Mouse (Mus musculus) midbrain, embryonic 12.5 days (tissue): ENCODE results near the gene Shld1. TPM values are rescaled to one million over a fixed set of nuclear protein-coding genes. Genes with fewer than 3 reads are reported as not detected.

ENCODE experiments used
- ATAC-seq: fragments of 200-750 bp; cut with Nextera tagmentation; 2 replicates; pipeline ENCODE4 v1.8.0; 2017; ENCODE audit warnings: low read depth, moderate TSS enrichment, moderate library complexity; ENCODE audit not compliant: low FRiP score
- H3K27ac ChIP-seq: fragments of 300-500 bp; sonication (generic); replicated peaks from 2 replicates; pipeline ENCODE4 v1.5.1; 2016; ENCODE audit warnings: mild to moderate bottlenecking
- H3K27me3 ChIP-seq: fragments of 300-500 bp; sonication (generic); 2 replicates; pipeline ENCODE4 v1.6.1; 2016; ENCODE audit warnings: mild to moderate bottlenecking
- H3K36me3 ChIP-seq: fragments of 300-500 bp; sonication (generic); 2 replicates; pipeline ENCODE4 v1.6.1; 2016
- H3K4me1 ChIP-seq: fragments of 300-500 bp; sonication (generic); 2 replicates; pipeline ENCODE4 v1.6.1; 2016
- H3K4me2 ChIP-seq: fragments of 300-500 bp; sonication (generic); replicated peaks from 2 replicates; pipeline ENCODE4 v1.6.1; 2016; ENCODE audit warnings: mild to moderate bottlenecking, moderate library complexity
- H3K4me3 ChIP-seq: fragments of 300-500 bp; sonication (generic); 2 replicates; pipeline ENCODE4 v1.5.1; 2016; ENCODE audit warnings: mild to moderate bottlenecking
- H3K9ac ChIP-seq: fragments of 300-500 bp; sonication (generic); replicated peaks from 2 replicates; pipeline ENCODE4 v1.6.1; 2016; ENCODE audit warnings: mild to moderate bottlenecking, moderate library complexity
- H3K9me3 ChIP-seq: fragments of 300-500 bp; sonication (generic); 2 replicates; pipeline ENCODE4 v1.6.1; 2016; ENCODE audit warnings: mild to moderate bottlenecking
- WGBS: fragments of 180-500 bp; shearing (Covaris S2); methylation state at CpG from one replicate; pipeline ENCODE4 v1.1.7; 2016; 5-methylcytosine and 5-hydroxymethylcytosine counted together
- polyA plus RNA-seq: library from polyadenylated mRNA; unstranded; fragments of >200 nt; fragmentation: Nextera tagmentation; extraction: Ambion mirVana; gene quantifications from 2 replicates; pipeline ENCODE4 v1.2.1, GENCODE M21; 2016

Gene Shld1
- polyA plus RNA-seq = 19.2 and 20.6 TPM in 2 replicates

DNA sequence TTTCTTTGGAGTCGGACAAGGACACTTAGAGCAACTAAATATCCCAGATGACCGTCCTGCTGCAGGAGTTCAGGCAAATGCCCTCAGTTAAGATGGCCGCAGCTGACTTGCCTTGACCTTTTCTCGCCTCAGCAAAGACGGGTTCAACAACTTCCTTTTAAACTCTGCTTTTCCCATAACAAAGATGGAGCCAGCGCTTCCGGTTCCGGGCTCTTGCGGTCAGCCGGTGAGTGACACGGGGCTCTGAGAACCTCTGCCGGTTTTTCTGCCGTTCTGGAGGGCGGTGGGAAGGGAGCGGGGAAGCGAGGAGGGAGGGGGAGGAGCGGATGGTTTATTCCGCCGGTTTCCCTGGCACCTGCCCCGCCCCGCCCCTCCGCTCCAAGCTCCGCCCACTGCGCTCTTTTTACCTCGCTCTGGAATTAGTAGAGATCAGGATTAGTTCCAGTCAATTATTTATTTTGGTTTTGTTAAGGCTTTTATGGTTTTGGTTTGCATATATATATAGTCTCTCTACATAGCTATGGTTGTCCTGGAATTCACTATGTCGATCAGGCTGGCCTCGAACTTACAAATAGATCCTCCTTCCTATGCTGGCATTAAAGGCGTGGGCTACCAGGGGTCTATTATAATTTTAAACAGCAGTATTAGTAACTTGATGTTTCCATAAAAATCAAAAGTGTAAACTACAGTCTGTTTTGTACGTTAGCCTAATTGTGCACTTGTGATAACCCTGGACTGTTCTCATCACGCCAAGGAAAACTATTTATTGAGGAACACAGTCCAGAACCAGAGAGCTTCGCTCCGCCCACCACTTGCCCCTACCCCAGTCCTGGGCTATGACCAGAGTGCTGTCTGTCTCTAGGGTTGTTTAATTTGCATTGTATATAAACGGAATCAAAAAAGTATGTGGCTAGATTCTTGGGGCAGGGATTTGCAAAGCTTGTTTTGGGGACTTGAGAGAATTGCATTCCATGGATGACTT lies at the start of gene Shld1:
Gene Shld1 (plus strand): TSS at position 176 of the 982 bp plus-strand sequence.
- peak within 1 kb of the TSS; percentile 67 for H3K27ac ChIP-seq
- H3K4me1 ChIP-seq = peaks cover 11% of the 10 kb centered on the region
- no peaks in the 10 kb centered on the region for H3K36me3 ChIP-seq
- H3K4me3 ChIP-seq = peak within 1 kb of the TSS; percentile 62
- peak; percentile 93 for ATAC-seq
- peak within 1 kb of the TSS; percentile 65 for H3K9ac ChIP-seq
- peak within 1 kb of the TSS; percentile 54 for H3K4me2 ChIP-seq
- H3K27me3 ChIP-seq = no peaks in the 10 kb centered on the region; the same call in 1 of the 2 replicates
- H3K9me3 ChIP-seq = no peaks in the 10 kb centered on the region
- WGBS = 13% methylated on average over 27 of the region's 33 CpGs

DNA sequence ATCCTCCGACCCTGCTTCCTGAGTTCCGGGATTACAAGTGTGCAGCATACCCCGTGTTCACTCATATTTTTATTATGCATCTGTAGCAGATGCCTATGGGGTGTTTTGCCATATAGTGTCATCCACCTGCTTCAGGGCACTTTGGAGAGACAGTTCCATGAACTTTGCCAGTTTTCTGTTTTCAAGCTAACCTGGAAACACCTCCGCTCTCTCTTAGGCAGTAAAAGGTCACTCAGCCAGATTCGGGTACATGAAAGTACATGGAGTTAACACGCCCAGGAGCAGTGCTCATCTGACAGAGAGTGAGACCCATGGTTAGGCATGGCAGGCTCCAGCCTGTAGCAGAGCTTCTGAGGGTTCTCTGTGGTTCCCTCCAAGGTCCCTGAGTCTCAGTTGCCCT lies 48.4 kb upstream of the Shld1 start:
- Histone ChIP-seq H3K4me1 (no peaks in the 10 kb centered on the region), H3K27me3 (no peaks in the 10 kb centered on the region), H3K27ac (no peak overlapping the region), H3K4me2 (no peak overlapping the region), H3K36me3 (no peaks in the 10 kb centered on the region), H3K4me3 (no peak overlapping the region), H3K9me3 (no peaks in the 10 kb centered on the region), H3K9ac (no peak overlapping the region)
- no peak for ATAC-seq
- 91% methylated on average over 6 of the region's 6 CpGs for WGBS

DNA sequence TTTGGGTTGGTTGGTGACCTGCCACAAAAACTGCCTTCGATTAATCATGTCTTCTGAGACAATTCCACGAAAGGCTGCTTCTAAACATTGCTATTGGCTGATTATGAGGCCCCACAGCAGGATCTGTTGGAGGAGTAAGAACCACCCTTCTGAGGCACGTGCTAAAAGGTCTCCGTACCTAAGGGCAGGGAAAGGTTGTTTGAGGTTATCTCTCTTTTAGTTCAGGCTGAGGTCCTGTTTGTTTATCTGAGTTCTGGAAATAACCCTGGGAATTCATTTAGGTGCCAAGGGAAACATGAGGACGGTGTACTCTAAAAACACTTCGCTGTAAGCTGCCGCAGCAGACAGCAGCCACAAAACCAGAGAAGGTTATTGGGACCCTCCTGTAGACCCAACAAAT lies 47.4 kb upstream of the Shld1 start:
- ATAC-seq = no peak
- H3K4me2 ChIP-seq = no peak overlapping the region
- WGBS = 89% methylated on average over 7 of the region's 7 CpGs
- H3K4me3 ChIP-seq = no peak overlapping the region
- H3K27ac ChIP-seq = no peak overlapping the region
- no peaks in the 10 kb centered on the region for H3K36me3 ChIP-seq
- no peaks in the 10 kb centered on the region for H3K9me3 ChIP-seq
- no peaks in the 10 kb centered on the region for H3K27me3 ChIP-seq
- H3K9ac ChIP-seq = no peak overlapping the region
- H3K4me1 ChIP-seq = no peaks in the 10 kb centered on the region

DNA sequence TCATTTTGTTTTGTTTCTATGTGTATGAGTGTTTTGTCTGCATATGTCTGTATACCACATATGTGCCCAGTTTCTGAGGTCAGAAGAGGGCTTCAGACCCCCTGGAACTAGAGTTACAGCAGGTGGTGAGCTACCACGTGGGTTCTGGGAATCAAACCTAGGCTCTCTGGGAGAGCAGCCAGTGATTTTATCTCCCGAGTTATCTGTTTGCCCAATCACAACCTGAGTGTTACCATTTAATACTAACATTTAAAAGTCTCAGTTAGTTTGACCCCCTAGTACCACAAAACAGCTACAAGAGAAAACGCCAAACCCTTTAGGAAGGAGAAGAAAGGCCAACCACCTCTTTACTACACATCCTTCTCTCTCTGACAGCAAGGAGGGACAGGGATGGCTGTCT lies 45.5 kb upstream of the Shld1 start:
- H3K9ac ChIP-seq = no peak overlapping the region
- H3K4me2 ChIP-seq = no peak overlapping the region
- WGBS = 59% methylated on average over 3 of the region's 3 CpGs
- H3K4me1 ChIP-seq = no peaks in the 10 kb centered on the region
- no peak overlapping the region for H3K4me3 ChIP-seq
- no peaks in the 10 kb centered on the region for H3K9me3 ChIP-seq
- no peak overlapping the region for H3K27ac ChIP-seq
- H3K36me3 ChIP-seq = no peaks in the 10 kb centered on the region
- H3K27me3 ChIP-seq = no peaks in the 10 kb centered on the region
- no peak for ATAC-seq

DNA sequence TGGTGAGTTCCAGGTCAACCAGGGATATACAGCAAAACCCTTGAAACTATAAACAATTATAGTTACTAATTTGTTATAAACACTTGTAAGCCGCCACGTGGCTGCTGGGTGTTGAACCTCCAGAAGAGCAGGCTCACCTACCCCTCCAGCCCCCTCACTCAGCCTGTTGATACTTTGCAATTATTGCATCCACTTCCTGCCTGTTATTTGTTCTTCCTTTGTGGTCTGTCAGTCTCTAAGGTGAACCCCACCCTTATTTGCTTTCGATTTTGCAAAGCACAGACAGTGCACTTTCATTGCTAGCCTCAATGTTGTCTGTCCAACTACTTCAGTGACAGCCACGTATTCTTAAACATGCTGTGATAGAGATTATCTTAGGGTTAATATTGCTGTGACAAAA lies 43.6 kb upstream of the Shld1 start:
- no peak overlapping the region for H3K27ac ChIP-seq
- 79% methylated on average over 4 of the region's 4 CpGs for WGBS

DNA sequence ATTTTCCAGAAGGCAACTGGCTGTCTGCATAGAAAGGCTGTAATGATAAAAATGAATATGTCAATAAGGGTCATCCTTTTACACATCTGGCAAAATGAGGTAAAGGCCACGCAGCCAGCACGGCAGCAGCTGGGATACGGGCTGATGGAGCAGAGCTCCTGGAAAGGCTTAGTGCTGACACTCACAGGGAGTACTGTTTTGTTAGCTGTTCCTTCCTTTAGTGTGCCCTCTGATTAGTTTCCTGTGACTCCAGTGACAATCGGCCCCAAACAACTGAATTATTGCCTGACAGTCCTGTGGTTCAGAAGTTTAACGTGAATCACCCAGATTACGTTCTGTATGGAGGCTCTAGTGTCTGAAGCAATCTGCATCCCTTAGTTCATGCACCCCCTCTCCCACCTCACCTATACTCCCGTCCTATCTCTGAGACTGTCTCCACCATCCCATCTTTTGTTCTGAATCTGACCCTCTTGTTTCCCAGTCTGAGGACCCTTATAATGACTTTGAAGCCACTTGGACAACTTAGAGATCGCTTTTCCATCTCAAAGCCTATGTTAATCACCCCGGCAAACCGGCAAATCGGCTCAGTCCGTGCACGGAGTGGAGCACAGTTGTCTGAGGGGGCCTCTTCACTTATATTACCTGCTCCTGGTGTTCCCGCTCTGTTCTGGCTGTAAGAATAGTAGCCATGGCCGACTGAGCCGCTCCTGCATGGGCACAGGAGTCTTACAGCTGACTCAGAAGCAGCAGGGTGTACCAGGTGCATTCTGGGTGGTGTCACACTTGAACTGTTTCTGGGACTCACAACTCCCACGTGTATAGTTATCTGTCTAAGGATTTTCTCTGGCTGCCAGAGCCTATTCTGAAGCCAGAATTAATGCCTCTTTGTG lies 39.6 kb upstream of the Shld1 start:
- no peak for ATAC-seq
- Histone ChIP-seq H3K27me3 (no peaks in the 10 kb centered on the region), H3K36me3 (no peaks in the 10 kb centered on the region), H3K27ac (no peak overlapping the region), H3K4me3 (no peak overlapping the region), H3K9ac (no peak overlapping the region), H3K9me3 (no peaks in the 10 kb centered on the region), H3K4me2 (no peak overlapping the region), H3K4me1 (no peaks in the 10 kb centered on the region)
- 63% methylated on average over 17 of the region's 17 CpGs for WGBS

More for the DNA sequence above, 43.6 kb upstream of the Shld1 start:
- Histone ChIP-seq H3K27me3 (no peaks in the 10 kb centered on the region), H3K9me3 (no peaks in the 10 kb centered on the region), H3K4me3 (no peak overlapping the region), H3K9ac (no peak overlapping the region), H3K4me2 (no peak overlapping the region), H3K4me1 (no peaks in the 10 kb centered on the region), H3K36me3 (no peaks in the 10 kb centered on the region)
- no peak for ATAC-seq

DNA sequence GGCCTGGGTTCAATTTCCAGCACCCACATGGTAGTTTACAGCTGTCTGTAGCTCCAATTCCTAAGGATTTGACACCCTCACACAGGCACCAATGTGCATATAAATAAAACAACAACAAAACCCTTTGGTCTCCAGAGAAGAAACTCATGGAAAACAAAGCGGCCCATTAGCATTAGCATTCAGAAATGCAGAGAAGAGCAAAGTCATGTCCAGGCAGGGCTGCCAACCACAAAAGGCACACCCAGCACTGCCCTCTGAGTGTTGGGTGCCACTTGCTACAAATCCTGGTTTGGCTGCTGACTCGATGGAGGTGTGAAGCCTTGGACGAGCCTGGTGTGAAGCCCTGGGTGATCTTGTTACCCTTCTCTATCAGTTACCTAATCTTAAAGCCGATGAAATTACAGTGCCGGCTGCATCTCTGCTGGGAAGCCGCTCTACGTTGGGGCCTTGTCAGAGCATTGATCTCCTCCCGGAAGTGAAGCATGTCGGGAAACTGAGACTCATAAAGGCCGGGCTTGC lies 37.3 kb upstream of the Shld1 start:
- H3K4me1 ChIP-seq = no peaks in the 10 kb centered on the region
- no peak overlapping the region for H3K4me3 ChIP-seq
- H3K4me2 ChIP-seq = no peak overlapping the region
- ATAC-seq = no peak
- no peaks in the 10 kb centered on the region for H3K36me3 ChIP-seq
- no peaks in the 10 kb centered on the region for H3K27me3 ChIP-seq
- H3K9ac ChIP-seq = no peak overlapping the region
- WGBS = 91% methylated on average over 10 of the region's 10 CpGs
- no peaks in the 10 kb centered on the region for H3K9me3 ChIP-seq
- no peak overlapping the region for H3K27ac ChIP-seq

DNA sequence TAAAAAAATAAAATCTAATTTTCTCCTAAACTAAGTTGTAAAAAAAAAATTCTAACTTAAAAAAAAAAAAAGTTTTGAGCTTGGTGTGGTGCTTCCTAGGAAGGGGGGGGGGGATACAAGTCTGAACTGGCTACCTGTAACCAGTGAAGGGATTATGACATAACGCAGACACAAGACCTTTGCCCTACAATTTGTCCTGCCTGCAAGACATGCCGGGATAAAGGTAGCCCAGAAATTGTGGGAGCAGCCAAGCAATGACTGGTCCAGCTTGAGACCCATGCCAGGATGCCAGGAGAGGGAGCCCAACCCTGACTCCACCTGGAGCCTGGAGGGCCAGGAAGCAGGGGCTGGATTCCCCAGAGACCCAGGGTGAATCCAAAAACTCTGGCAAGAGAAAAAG lies 36.2 kb upstream of the Shld1 start:
- Histone ChIP-seq H3K4me3 (no peak overlapping the region), H3K9me3 (no peaks in the 10 kb centered on the region), H3K36me3 (no peaks in the 10 kb centered on the region), H3K4me1 (no peaks in the 10 kb centered on the region), H3K4me2 (no peak overlapping the region), H3K27ac (no peak overlapping the region), H3K27me3 (no peaks in the 10 kb centered on the region), H3K9ac (no peak overlapping the region)
- no peak for ATAC-seq
- WGBS = 82% methylated on average over 2 of the region's 2 CpGs

DNA sequence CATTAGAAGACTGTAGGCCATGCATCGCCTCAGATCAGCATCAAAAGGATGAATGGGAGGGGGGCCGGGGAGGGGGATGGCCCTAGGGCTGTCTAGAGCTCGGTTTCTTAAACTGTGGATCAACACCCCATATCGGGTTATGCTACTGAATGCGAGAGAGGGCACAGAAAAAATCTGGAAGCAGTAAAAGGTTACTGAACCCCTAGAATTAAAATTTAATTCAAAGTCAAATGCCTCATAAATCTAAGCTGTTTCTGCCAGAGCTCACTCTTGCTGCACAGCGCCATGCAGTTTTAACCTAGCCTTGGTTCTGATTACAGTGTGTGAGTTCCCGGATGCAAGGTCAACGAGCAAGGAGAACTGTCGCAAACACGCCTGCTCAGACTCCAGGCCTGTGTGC lies 34.3 kb upstream of the Shld1 start:
- no peak overlapping the region for H3K4me2 ChIP-seq

DNA sequence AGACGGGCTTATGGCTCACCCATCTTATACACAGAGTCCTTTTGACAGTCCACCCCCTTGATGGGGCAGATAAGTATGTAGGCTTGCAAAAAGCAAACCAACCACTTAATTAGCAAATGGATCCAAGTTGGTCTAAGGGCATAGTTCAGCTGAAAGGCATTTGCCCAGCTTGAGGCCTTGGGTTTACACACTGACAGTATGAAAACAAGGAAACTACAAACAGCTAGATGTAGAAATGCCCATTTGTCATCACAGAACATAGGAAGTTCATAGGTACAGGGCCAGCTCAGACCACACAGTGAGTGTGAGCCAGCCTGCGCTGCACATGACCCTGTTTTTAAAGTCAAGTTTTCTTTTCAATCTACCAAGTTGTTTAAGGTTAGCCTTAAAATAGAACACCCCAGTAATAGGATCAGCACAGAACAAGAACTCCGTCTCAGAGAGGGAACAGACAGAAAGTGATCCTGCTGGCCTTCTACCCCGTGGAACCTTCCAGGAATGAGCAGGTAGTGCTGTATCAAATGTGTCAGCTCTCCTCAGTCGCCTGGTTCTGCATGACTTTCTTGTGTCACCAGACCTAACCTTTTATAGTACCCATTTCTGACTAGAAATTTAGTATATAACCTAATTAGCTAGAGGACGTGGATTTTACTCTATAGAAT lies 31.8 kb upstream of the Shld1 start:
- no peaks in the 10 kb centered on the region for H3K36me3 ChIP-seq
- no peaks in the 10 kb centered on the region for H3K9me3 ChIP-seq
- H3K27ac ChIP-seq = no peak overlapping the region
- H3K4me2 ChIP-seq = no peak overlapping the region
- H3K4me1 ChIP-seq = no peaks in the 10 kb centered on the region
- no peak overlapping the region for H3K9ac ChIP-seq
- 82% methylated on average over 6 of the region's 6 CpGs for WGBS
- no peak overlapping the region for H3K4me3 ChIP-seq
- ATAC-seq = no peak
- H3K27me3 ChIP-seq = no peaks in the 10 kb centered on the region

More for the DNA sequence above, 34.3 kb upstream of the Shld1 start:
- no peaks in the 10 kb centered on the region for H3K27me3 ChIP-seq
- H3K4me1 ChIP-seq = no peaks in the 10 kb centered on the region
- ATAC-seq = no peak
- no peaks in the 10 kb centered on the region for H3K9me3 ChIP-seq
- H3K9ac ChIP-seq = no peak overlapping the region
- H3K4me3 ChIP-seq = no peak overlapping the region
- H3K27ac ChIP-seq = no peak overlapping the region
- WGBS = 62% methylated on average over 10 of the region's 10 CpGs
- no peaks in the 10 kb centered on the region for H3K36me3 ChIP-seq

DNA sequence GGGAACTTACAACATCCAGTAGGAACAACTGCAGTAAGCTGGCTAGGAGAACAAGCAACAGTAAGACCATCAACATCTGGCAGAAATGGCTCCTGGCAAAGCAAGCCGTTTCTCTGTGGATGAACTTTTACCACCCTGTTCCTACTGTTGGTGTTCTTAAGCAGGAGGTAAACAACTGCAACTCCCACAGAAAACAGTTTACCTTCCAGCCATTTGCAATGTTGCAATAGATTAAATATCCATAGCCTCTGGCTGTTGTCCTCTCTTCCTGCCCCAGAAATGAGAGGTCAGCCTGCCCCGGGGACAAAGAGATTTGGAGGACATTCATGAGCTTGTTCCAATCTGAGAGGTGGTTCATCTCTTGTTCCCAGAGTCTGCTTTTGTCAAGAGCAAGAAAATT lies 29.5 kb upstream of the Shld1 start:
- 85% methylated on average over 2 of the region's 2 CpGs for WGBS
- Histone ChIP-seq H3K4me1 (no peaks in the 10 kb centered on the region), H3K4me2 (no peak overlapping the region), H3K4me3 (no peak overlapping the region), H3K9me3 (no peaks in the 10 kb centered on the region), H3K9ac (no peak overlapping the region), H3K36me3 (no peaks in the 10 kb centered on the region), H3K27ac (no peak overlapping the region), H3K27me3 (no peaks in the 10 kb centered on the region)
- no peak for ATAC-seq
